Mouse (Mus musculus): ENCODE measurements around the gene Creb3l2.

GRCm38 (mm10) chr6:37326603-37326955 is 115.4 kb downstream of the Creb3l2 start:
- TF ChIP-seq GATA1 (IDR thresholded peaks at IDR 0.05; ENCODE audit: borderline replicate concordance, low read length) (no peak), FLI1 (IDR thresholded peaks at IDR 0.05; ENCODE audit: low read length) (no peak)
